Mouse (Mus musculus): Measurements from ENCODE around the gene Grid1. TPM values are rescaled to one million over a fixed set of nuclear protein-coding genes. Genes with fewer than 3 reads are reported as not detected.

The Grid1 gene
- polyA plus RNA-seq, 1 experiment from 2014 or later: 0.81 TPM

DNA sequence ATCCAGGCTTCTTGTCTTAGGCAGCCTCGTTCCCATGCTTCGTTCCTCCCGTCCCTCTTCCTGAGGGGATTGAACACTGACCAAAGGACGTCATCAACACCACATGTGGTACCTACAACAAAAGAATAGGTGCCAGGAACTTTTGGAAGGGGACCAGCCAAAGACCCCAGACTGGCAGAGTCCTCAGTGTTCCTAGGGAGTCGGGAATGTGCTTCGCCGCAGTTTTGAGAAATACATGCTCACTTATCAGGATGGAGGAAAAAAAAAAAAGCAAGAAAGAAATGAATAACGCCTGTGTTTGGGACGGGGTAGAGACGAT lies 8.5 kb upstream of the Grid1 start:
- H3K4me2 ChIP-seq: no peak overlapping the region
- H3K4me3 ChIP-seq: no peak overlapping the region
- H3K27ac ChIP-seq: no peak overlapping the region
- no peaks in the 10 kb centered on the region for H3K9me3 ChIP-seq
- 71% methylated on average over 10 of the region's 10 CpGs for WGBS
- H3K36me3 ChIP-seq: no peaks in the 10 kb centered on the region
- H3K27me3 ChIP-seq: peaks cover 39% of the 10 kb centered on the region
- H3K4me1 ChIP-seq: no peaks in the 10 kb centered on the region
- no peak for ATAC-seq (ENCODE audit: insufficient number of reproducible peaks, insufficient read depth, low FRiP score, low TSS enrichment, low read depth)
- H3K9ac ChIP-seq: no peak overlapping the region

DNA sequence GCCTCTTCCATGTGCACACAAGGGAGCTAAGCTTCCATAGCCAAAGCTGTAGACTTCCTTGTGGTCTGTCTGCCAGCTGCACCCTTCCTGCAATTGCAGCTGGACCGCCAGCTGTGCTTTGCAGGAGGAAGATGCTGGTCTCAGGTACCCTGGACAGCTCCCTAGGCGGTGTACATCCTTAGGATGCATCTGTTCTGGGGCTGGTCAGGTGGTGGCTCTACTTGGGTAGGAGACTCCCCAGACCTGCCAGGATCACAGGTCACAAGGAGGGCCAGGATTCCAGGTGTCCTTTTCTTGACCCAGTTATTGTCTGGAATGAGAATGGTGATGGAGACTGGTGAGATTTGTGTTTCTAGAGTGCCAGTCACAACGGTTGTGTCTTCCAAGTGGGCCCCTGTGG lies 3.6 kb upstream of the Grid1 start:
- no peaks in the 10 kb centered on the region for H3K9me3 ChIP-seq
- 28% methylated on average over 3 of the region's 3 CpGs for WGBS
- H3K4me2 ChIP-seq: no peak overlapping the region
- no peak overlapping the region for H3K9ac ChIP-seq
- ATAC-seq (ENCODE audit: insufficient number of reproducible peaks, insufficient read depth, low FRiP score, low TSS enrichment, low read depth): no peak
- H3K27ac ChIP-seq: no peak overlapping the region
- peaks cover 73% of the 10 kb centered on the region for H3K27me3 ChIP-seq
- H3K4me1 ChIP-seq: peaks cover 17% of the 10 kb centered on the region
- no peak overlapping the region for H3K4me3 ChIP-seq
- H3K36me3 ChIP-seq: no peaks in the 10 kb centered on the region

- H3K27ac ChIP-seq: no peak overlapping the region
- 3% methylated on average over 9 of the region's 9 CpGs for WGBS
- H3K9me3 ChIP-seq: no peaks in the 10 kb centered on the region
- H3K9ac ChIP-seq: no peak overlapping the region
- H3K36me3 ChIP-seq: no peaks in the 10 kb centered on the region
- peaks cover 32% of the 10 kb centered on the region for H3K4me1 ChIP-seq
- ATAC-seq (ENCODE audit: insufficient number of reproducible peaks, insufficient read depth, low FRiP score, low TSS enrichment, low read depth): no peak
- H3K4me3 ChIP-seq: peak overlapping the region; percentile 58; the same call in 1 of the 2 replicates
- H3K4me2 ChIP-seq: 0 out of 2 replicates have a peak overlapping the region, but pooled peaks have one; percentile 84
- peaks cover 93% of the 10 kb centered on the region for H3K27me3 ChIP-seq
Observed at GRCm38 (mm10) chr14:34818387-34818980, 1.4 kb upstream of the Grid1 start.

DNA sequence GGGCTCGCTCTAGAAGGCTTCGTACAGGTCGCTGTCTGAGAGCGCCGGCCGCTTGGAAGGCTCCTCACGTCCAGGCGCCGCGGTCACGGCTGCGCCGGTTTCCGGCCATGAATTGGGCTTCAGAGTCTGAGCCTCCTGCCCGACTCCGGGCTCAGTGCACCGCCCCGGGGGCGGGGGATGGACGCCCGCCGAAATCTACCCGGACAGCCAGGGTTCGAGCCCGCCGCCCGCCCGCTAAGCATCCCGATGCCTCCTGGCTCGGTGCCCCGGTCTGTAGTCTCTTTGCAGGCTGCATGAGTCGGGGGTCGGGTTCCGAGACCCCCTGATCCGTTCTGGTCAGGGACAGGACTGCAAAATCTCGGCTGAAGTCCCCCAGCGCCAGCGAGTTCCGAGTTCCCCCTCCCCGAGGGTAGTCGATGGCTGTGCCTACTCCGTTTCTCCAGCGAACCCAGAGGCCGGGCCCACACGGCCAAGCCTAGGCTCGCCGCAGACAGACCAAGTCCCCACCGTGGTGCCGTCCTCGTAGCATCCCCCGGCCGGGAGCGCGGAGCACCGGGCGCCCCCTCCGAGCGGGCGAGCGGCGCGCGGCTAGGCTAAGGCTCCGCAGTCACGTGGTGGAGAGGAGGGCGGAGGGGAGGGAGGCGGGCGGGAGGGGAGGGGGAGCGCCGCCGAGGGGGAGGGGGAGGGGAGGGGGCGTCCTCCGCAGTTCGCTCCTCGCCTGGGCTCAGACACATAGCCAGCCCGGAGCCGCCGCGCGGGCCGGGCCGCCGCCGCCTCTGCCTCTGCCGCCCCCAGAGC lies 588 bp upstream of the Grid1 start:
- no peaks in the 10 kb centered on the region for H3K36me3 ChIP-seq
- peaks cover 99% of the 10 kb centered on the region for H3K27me3 ChIP-seq
- WGBS: under 1% methylated on average over 67 of the region's 85 CpGs
- peak; percentile 65 for ATAC-seq (ENCODE audit: insufficient number of reproducible peaks, insufficient read depth, low FRiP score, low TSS enrichment, low read depth)
- H3K4me2 ChIP-seq: peak overlapping the region; percentile 84
- H3K9ac ChIP-seq: peak overlapping the region; percentile 66
- H3K4me1 ChIP-seq: peaks cover 33% of the 10 kb centered on the region
- no peak overlapping the region for H3K27ac ChIP-seq
- peak overlapping the region; percentile 58 for H3K4me3 ChIP-seq
- no peaks in the 10 kb centered on the region for H3K9me3 ChIP-seq

GRCm38 (mm10) chr14:34820653-34821005 lies 721 bp downstream of the Grid1 start:
- peaks cover 33% of the 10 kb centered on the region for H3K4me1 ChIP-seq
- peak overlapping the region; percentile 84 for H3K4me2 ChIP-seq
- under 1% methylated on average over 12 of the region's 12 CpGs for WGBS
- no peak for ATAC-seq (ENCODE audit: insufficient number of reproducible peaks, insufficient read depth, low FRiP score, low TSS enrichment, low read depth)
- H3K9me3 ChIP-seq: no peaks in the 10 kb centered on the region
- peaks cover 93% of the 10 kb centered on the region for H3K27me3 ChIP-seq
- no peaks in the 10 kb centered on the region for H3K36me3 ChIP-seq
- peak overlapping the region; percentile 66 for H3K9ac ChIP-seq
- H3K27ac ChIP-seq: no peak overlapping the region
- peak overlapping the region; percentile 58 for H3K4me3 ChIP-seq

- H3K9me3 ChIP-seq: no peaks in the 10 kb centered on the region
- WGBS: 1% methylated on average over 26 of the region's 26 CpGs
- H3K4me1 ChIP-seq: peaks cover 33% of the 10 kb centered on the region
- H3K27ac ChIP-seq: no peak overlapping the region
- peak overlapping the region; percentile 58 for H3K4me3 ChIP-seq
- peak overlapping the region; percentile 84 for H3K4me2 ChIP-seq
- H3K9ac ChIP-seq: no peak overlapping the region
- no peaks in the 10 kb centered on the region for H3K36me3 ChIP-seq
- peaks cover 90% of the 10 kb centered on the region for H3K27me3 ChIP-seq
- ATAC-seq (ENCODE audit: insufficient number of reproducible peaks, insufficient read depth, low FRiP score, low TSS enrichment, low read depth): no peak
Observed at GRCm38 (mm10) chr14:34821131-34821790, 1.4 kb downstream of the Grid1 start.

GRCm38 (mm10) chr14:34823136-34823535 lies 3.2 kb downstream of the Grid1 start:
- 2% methylated on average over 17 of the region's 17 CpGs for WGBS
- ATAC-seq (ENCODE audit: insufficient number of reproducible peaks, insufficient read depth, low FRiP score, low TSS enrichment, low read depth): no peak
- no peak overlapping the region for H3K9ac ChIP-seq

DNA sequence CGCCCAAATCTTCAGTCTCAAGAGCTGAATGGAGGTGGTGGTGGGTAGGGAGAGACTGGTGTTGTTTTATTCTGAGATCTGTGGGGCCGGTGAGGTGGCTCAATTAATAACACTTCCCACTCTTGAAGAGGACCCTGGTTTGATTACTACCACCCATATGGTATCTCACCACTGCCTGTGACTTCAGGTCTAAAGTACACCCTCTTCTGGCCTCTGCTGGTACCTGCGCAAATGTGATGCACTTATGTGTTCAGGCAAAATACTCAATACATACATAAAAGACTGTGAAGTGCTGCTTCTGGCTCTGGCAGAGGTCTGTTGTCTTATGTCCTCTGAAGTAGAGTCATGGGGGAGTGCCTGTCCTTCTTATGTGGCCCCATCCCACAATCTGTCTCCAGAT lies 4.3 kb downstream of the Grid1 start:
- Histone ChIP-seq H3K4me1 (peaks cover 30% of the 10 kb centered on the region), H3K9ac (no peak overlapping the region), H3K4me3 (no peak overlapping the region), H3K4me2 (no peak overlapping the region), H3K27me3 (peaks cover 65% of the 10 kb centered on the region), H3K9me3 (no peaks in the 10 kb centered on the region), H3K36me3 (no peaks in the 10 kb centered on the region), H3K27ac (no peak overlapping the region)
- ATAC-seq (ENCODE audit: insufficient number of reproducible peaks, insufficient read depth, low FRiP score, low TSS enrichment, low read depth): no peak
- 77% methylated on average over 3 of the region's 3 CpGs for WGBS

More at GRCm38 (mm10) chr14:34823136-34823535, 3.2 kb downstream of the Grid1 start:
- no peaks in the 10 kb centered on the region for H3K9me3 ChIP-seq
- peaks cover 33% of the 10 kb centered on the region for H3K4me1 ChIP-seq
- H3K4me3 ChIP-seq: peak overlapping the region; percentile 30
- H3K4me2 ChIP-seq: peak overlapping the region; percentile 56
- H3K36me3 ChIP-seq: no peaks in the 10 kb centered on the region
- peaks cover 71% of the 10 kb centered on the region for H3K27me3 ChIP-seq
- H3K27ac ChIP-seq: no peak overlapping the region

- no peak for ATAC-seq (ENCODE audit: insufficient number of reproducible peaks, insufficient read depth, low FRiP score, low TSS enrichment, low read depth)
- Histone ChIP-seq H3K9me3 (no peaks in the 10 kb centered on the region), H3K9ac (no peak overlapping the region), H3K27me3 (peaks cover 47% of the 10 kb centered on the region), H3K36me3 (no peaks in the 10 kb centered on the region), H3K4me3 (no peak overlapping the region), H3K4me2 (no peak overlapping the region), H3K27ac (no peak overlapping the region), H3K4me1 (peaks cover 20% of the 10 kb centered on the region)
- WGBS: 30% methylated on average over 3 of the region's 3 CpGs
Observed at GRCm38 (mm10) chr14:34825902-34826301, 6.0 kb downstream of the Grid1 start.

- ATAC-seq (ENCODE audit: insufficient number of reproducible peaks, insufficient read depth, low FRiP score, low TSS enrichment, low read depth): no peak
- H3K4me2 ChIP-seq: no peak overlapping the region
- 63% methylated on average over 6 of the region's 6 CpGs for WGBS
- H3K27ac ChIP-seq: no peak overlapping the region
- H3K9me3 ChIP-seq: no peaks in the 10 kb centered on the region
- H3K27me3 ChIP-seq: peaks cover 8% of the 10 kb centered on the region
- no peaks in the 10 kb centered on the region for H3K4me1 ChIP-seq
- no peak overlapping the region for H3K9ac ChIP-seq
- H3K36me3 ChIP-seq: no peaks in the 10 kb centered on the region
- no peak overlapping the region for H3K4me3 ChIP-seq
Observed at GRCm38 (mm10) chr14:34829831-34830230, 9.9 kb downstream of the Grid1 start.

- no peaks in the 10 kb centered on the region for H3K9me3 ChIP-seq
- no peak overlapping the region for H3K9ac ChIP-seq
- H3K27ac ChIP-seq: no peak overlapping the region
- no peaks in the 10 kb centered on the region for H3K4me1 ChIP-seq
- H3K4me2 ChIP-seq: no peak overlapping the region
- 85% methylated on average over 3 of the region's 3 CpGs for WGBS
- H3K27me3 ChIP-seq: no peaks in the 10 kb centered on the region
- ATAC-seq (ENCODE audit: insufficient number of reproducible peaks, insufficient read depth, low FRiP score, low TSS enrichment, low read depth): no peak
- H3K36me3 ChIP-seq: no peaks in the 10 kb centered on the region
- no peak overlapping the region for H3K4me3 ChIP-seq
Observed at GRCm38 (mm10) chr14:34837145-34837544, 17.2 kb downstream of the Grid1 start.

- no peak overlapping the region for H3K9ac ChIP-seq
- no peak for ATAC-seq (ENCODE audit: insufficient number of reproducible peaks, insufficient read depth, low FRiP score, low TSS enrichment, low read depth)
- 66% methylated on average over 6 of the region's 6 CpGs for WGBS
- no peaks in the 10 kb centered on the region for H3K4me1 ChIP-seq
- no peaks in the 10 kb centered on the region for H3K27me3 ChIP-seq
- H3K36me3 ChIP-seq: no peaks in the 10 kb centered on the region
- H3K4me2 ChIP-seq: no peak overlapping the region
- H3K9me3 ChIP-seq: no peaks in the 10 kb centered on the region
- no peak overlapping the region for H3K27ac ChIP-seq
- H3K4me3 ChIP-seq: no peak overlapping the region
Observed at GRCm38 (mm10) chr14:34838999-34839398, 19.1 kb downstream of the Grid1 start.

Data from embryonic facial prominence, embryonic 13.5 days (tissue).